Mouse (Mus musculus) stomach, postnatal 0 days (tissue): ENCODE results near the gene Shank3.

Source experiments
- CTCF ChIP-seq: IDR thresholded peaks from 2 replicates; pipeline ENCODE4 v1.5.1; 2016; ENCODE audit warnings: antibody characterized with exemption, low read depth, mild to moderate bottlenecking, moderate library complexity
- EP300 ChIP-seq: optimal IDR thresholded peaks from 2 replicates; pipeline ENCODE3; 2016; ENCODE audit warnings: antibody characterized with exemption

DNA sequence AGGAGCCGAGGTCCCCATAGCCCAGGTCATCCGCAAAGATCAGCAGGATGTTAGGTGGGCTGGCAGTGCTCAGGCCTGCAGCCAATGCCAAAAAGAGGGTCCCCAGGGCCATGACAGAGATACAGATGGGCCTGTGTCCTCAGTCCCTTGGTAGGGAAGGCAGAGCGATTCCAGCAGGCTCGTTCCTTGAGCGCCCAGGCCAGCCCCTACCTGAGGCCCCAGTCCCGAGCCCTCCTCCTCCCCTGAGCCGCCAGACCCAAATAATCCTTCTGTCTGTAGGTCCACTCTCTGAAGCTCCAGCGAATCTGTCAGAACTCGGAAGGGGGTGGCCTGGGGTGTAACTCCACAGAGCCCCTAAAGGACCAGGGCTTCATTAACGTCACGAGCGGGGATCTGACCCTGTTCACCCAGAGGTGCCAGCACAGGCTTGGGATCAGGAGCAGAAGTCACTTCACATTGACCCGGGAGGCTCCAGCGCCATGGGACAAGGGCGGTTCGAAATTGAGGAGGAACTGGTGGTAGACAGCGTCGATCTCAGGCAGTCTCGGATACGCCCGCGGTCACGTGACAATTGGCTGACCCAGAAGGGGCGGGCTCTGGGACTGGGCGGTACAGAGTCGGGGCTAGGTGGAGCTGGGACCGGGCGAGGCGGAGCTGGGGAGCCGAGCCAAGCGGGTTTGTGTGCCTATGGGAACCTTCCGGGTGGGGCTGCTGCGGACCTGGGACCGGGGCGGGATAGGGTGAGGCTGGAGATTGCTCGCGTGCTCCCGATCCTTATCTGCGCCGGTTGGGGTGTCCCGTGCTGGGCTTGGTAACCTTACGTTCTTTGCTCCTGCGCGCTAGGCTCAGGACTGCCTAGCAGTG lies 23.6 kb upstream of the Shank3 start:
- no peak for TF ChIP-seq CTCF
- TF ChIP-seq EP300 = no peak
